In the genomic region with DNA sequence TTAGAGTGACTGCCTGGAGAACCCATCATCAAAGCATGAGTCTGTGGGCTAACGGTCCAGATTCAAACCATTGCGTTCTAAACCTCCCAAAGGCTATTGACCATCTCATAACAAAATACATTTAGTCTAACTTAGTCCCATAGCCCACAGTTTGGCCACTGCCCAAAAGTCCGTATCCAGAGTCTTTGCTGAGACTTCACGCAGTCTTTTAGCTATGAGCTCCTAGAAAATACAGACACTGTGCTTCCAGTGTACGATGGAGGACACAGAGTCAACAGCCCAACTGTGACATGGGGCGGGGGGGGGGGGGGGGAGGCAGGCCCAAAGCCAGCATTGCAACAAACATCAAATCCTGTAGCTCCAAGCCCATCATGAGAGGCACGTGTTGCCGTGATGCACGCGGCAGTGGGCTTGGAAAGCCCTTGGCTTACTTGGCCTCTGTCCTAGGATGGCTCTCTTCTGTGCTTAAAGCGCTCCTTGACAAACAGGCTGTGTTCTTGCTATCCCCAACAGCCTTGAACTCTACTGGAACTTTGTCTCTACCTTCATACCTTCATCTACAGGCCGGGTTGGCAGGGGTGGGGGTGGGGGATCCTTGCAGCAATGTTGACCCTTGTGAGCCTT, we compare ENCODE assay signal across 9 mouse cellular contexts. TPM values are rescaled to one million over a fixed set of nuclear protein-coding genes. Genes with fewer than 3 reads are reported as not detected.
DNase-seq lines count a peak whose midpoint lies in the region; ATAC-seq lines count a peak whose summit lies in the region.
"Had no signal": no experiment of that assay in that cellular context is flagged by ENCODE, and none has a peak within 500 bp of the region (broad histone marks: within the 10 kb centered on the region; RNA-seq: fewer than 3 reads in every experiment).

No protein-coding gene starts in this region.

- ATAC-seq in cerebellum, adult (ENCODE audit: insufficient number of reproducible peaks, low FRiP score, low TSS enrichment) = no peak
- peak; percentile 30; the same call in 1 of the 2 replicates for ATAC-seq in lung, embryonic 16.5 days (ENCODE audit: low read depth)
- ATAC-seq in liver, embryonic 11.5 days (replicated peaks; ENCODE audit: low FRiP score) = no peak
- no peak for ATAC-seq in stomach, embryonic 16.5 days (ENCODE audit: insufficient read depth, low FRiP score)

- H3K9me3 ChIP-seq in lung, embryonic 16.5 days (ENCODE audit: control insufficient read depth, low read length) = no peaks in the 10 kb centered on the region
- no peaks in the 10 kb centered on the region for H3K9me3 ChIP-seq in liver, embryonic 11.5 days (ENCODE audit: control insufficient read depth, low read length)
- H3K9me3 ChIP-seq in stomach, embryonic 16.5 days (replicated peaks; ENCODE audit: control insufficient read depth, low read length) = no peaks in the 10 kb centered on the region
- H3K9me3 ChIP-seq: megakaryocyte, embryonic 14.5 days had no signal

- H3K27me3 ChIP-seq in lung, embryonic 16.5 days (ENCODE audit: control insufficient read depth, insufficient read depth, low read depth, low read length) = no peaks in the 10 kb centered on the region
- H3K27me3 ChIP-seq in liver, embryonic 11.5 days (replicated peaks; ENCODE audit: control insufficient read depth, insufficient read depth, low read length) = no peaks in the 10 kb centered on the region
- no peaks in the 10 kb centered on the region for H3K27me3 ChIP-seq in stomach, embryonic 16.5 days (ENCODE audit: control insufficient read depth, insufficient read depth, low read length)
- H3K27me3 ChIP-seq: megakaryocyte, embryonic 14.5 days had no signal

- WGBS in lung, embryonic 16.5 days = 56% methylated on average over 12 of the region's 12 CpGs
- WGBS in liver, embryonic 11.5 days = 83% methylated on average over 12 of the region's 12 CpGs
- 73% methylated on average over 12 of the region's 12 CpGs for WGBS in stomach, embryonic 16.5 days

- no peak overlapping the region for H3K27ac ChIP-seq in lung, embryonic 16.5 days (ENCODE audit: low read length)
- H3K27ac ChIP-seq in liver, embryonic 11.5 days (ENCODE audit: low read depth, low read length) = peak overlapping the region; percentile 29; the same call in 1 of the 2 replicates
- H3K27ac ChIP-seq in stomach, embryonic 16.5 days (ENCODE audit: low read length) = no peak overlapping the region

- peak overlapping the region; percentile 42 for H3K4me3 ChIP-seq in lung, embryonic 16.5 days (ENCODE audit: low read length)
- H3K4me3 ChIP-seq in liver, embryonic 11.5 days (ENCODE audit: low read depth, low read length) = no peak overlapping the region
- H3K4me3 ChIP-seq in stomach, embryonic 16.5 days (replicated peaks; ENCODE audit: low read length) = peak overlapping the region; percentile 37

- H3K9ac ChIP-seq in lung, embryonic 16.5 days (ENCODE audit: low read length) = peak overlapping the region; percentile 6; the same call in 1 of the 2 replicates
- no peak overlapping the region for H3K9ac ChIP-seq in liver, embryonic 11.5 days (ENCODE audit: low read depth, low read length)
- H3K9ac ChIP-seq in stomach, embryonic 16.5 days (ENCODE audit: low read length) = peak overlapping the region; percentile 57

- peak overlapping the region; percentile 51 for H3K4me2 ChIP-seq in lung, embryonic 16.5 days (ENCODE audit: low read depth, low read length)
- peak overlapping the region; percentile 34 for H3K4me2 ChIP-seq in liver, embryonic 11.5 days
- peak overlapping the region; percentile 50 for H3K4me2 ChIP-seq in stomach, embryonic 16.5 days (ENCODE audit: low read depth, low read length)

- H3K4me1 ChIP-seq in lung, embryonic 16.5 days (replicated peaks; ENCODE audit: control insufficient read depth, insufficient read depth, low read length) = peaks cover 22% of the 10 kb centered on the region
- peaks cover 34% of the 10 kb centered on the region for H3K4me1 ChIP-seq in liver, embryonic 11.5 days (replicated peaks; ENCODE audit: control insufficient read depth, insufficient read depth, low read length)
- peaks cover 18% of the 10 kb centered on the region for H3K4me1 ChIP-seq in stomach, embryonic 16.5 days (ENCODE audit: control insufficient read depth, insufficient read depth, low read length)

- no peaks in the 10 kb centered on the region for H3K36me3 ChIP-seq in lung, embryonic 16.5 days (ENCODE audit: control insufficient read depth, insufficient read depth, low read length)
- H3K36me3 ChIP-seq in liver, embryonic 11.5 days (ENCODE audit: control insufficient read depth, insufficient read depth, low read length) = peaks cover 5% of the 10 kb centered on the region; the same call in 1 of the 2 replicates
- H3K36me3 ChIP-seq in stomach, embryonic 16.5 days (ENCODE audit: control insufficient read depth, insufficient read depth, low read length) = peaks cover 5% of the 10 kb centered on the region; the same call in 1 of the 2 replicates

- peak; percentile 63 to 68 for DNase-seq in cerebellum, postnatal 10 days
- no peak for DNase-seq in lung, postnatal 14 days
- no peak for DNase-seq in liver, embryonic 11.5 days (ENCODE audit: low spot score)
- no peak for DNase-seq in urinary bladder, postnatal 25 days (ENCODE audit: low spot score)
- no peak for DNase-seq in thymus, postnatal 10 days (ENCODE audit: low spot score in 2 of 2)

RNA-seq across cellular contexts. Expression of a gene that starts 32.3 kb away (rescaled TPM):
- polyA plus RNA-seq in lung, embryonic 16.5 days (2015; fragmentation: Nextera tagmentation; extraction: Ambion mirVana) = 20.3 and 23.5 TPM in 2 replicates
- 47.3 and 50.7 TPM in 2 replicates for polyA plus RNA-seq in liver, embryonic 11.5 days (2014; fragmentation: Nextera tagmentation; extraction: Ambion mirVana)
- polyA plus RNA-seq in stomach, embryonic 16.5 days (2015; fragmentation: Nextera tagmentation; extraction: Ambion mirVana) = 33.4 and 42.0 TPM in 2 replicates

RNA-seq across cellular contexts. Expression of a gene that starts 48.6 kb away (rescaled TPM):
- polyA plus RNA-seq in lung, embryonic 16.5 days (2015; fragmentation: Nextera tagmentation; extraction: Ambion mirVana) = 18.1 and 22.3 TPM in 2 replicates
- polyA plus RNA-seq in liver, embryonic 11.5 days (2014; fragmentation: Nextera tagmentation; extraction: Ambion mirVana) = 22.0 and 29.8 TPM in 2 replicates
- polyA plus RNA-seq in stomach, embryonic 16.5 days (2015; fragmentation: Nextera tagmentation; extraction: Ambion mirVana) = 11.2 and 15.1 TPM in 2 replicates

Comparison
In these comparisons a context has a peak if more than half of its experiments do, and no peak if none do; other contexts are left out.
1. DNase-seq: peak in cerebellum, postnatal 10 days (2 of 2); none in lung, postnatal 14 days (single experiment), liver, embryonic 11.5 days (single experiment), urinary bladder, postnatal 25 days (single experiment) and thymus, postnatal 10 days (0 of 2).
2. Peak in every context shown above with its lines, with median percentiles within 50 percentile points of each other: H3K4me2 ChIP-seq.